Mouse (Mus musculus) brain, adult 10 weeks (tissue): ENCODE measurements around the gene Rad23b. TPM values are rescaled to one million over a fixed set of nuclear protein-coding genes. Genes with fewer than 3 reads are reported as not detected.

Source experiments
- polyA plus RNA-seq: library from polyadenylated mRNA; stranded (reverse); fragments of 350-450 nt; fragmentation: Illumina TruSeq; extraction: RNeasy Lipid Tissue Mini Kit (QIAGEN cat#74804); gene quantifications from one replicate; pipeline ENCODE4 v1.2.3, GENCODE M21; 2015; ENCODE audit warnings: low read depth, low replicate concordance

Rad23b gene
- polyA plus RNA-seq, result 144 TPM

DNA sequence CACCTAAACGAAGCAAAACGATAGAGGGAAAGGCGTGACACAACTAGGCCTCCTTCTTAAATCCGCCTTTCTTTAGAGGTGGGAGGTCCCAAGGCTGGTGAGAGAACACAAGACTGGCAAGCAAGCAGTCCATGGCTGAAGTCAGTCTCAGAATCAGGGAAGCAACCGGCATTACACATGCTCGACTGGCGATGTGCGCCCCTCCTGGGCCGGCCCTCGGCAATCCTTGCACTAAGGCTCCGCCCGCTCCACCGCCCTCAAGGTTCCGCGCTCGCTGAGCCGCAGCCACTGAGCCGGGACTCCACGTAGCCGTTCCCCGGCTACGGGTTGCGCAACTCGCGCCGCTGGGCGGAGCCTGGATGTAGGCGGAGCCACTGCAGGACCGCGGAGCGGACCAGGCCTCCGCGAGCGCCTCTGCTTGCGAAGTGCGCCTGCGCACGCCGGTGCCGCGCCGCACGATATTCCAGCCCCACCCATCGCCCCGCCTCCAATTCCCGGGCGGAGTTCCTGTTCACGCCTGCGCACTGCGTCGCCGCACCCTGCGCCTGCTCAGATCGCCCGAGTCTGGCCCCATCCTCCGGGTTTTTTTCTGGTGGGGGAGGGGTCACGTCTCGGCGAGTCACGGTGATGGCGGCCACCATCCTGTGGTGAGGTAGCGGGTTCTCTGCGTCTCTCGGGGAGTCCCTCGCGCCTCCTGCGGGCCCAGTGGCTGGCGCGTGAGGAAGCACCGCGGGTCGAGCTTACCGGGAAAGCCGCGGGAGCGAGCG, at the start of gene Rad23b:
Gene Rad23b, plus strand, starts transcription at position 592 of the 767 bp plus-strand sequence.

Other genes starting within 250 kb of the Rad23b start
- gene Klf4, start 182.4 kb downstream of the Rad23b start, polyA plus RNA-seq, result 3.9 TPM